Mouse (Mus musculus) midbrain, embryonic 11.5 days (tissue): Measurements from ENCODE around the gene Wnt7b. TPM values are rescaled to one million over a fixed set of nuclear protein-coding genes. Genes with fewer than 3 reads are reported as not detected.

Experiments used
- ATAC-seq: fragments of 200-750 bp; cut with Nextera tagmentation; 2 replicates; pipeline ENCODE4 v1.8.0; 2017; ENCODE audit warnings: moderate TSS enrichment, moderate library complexity; ENCODE audit not compliant: low FRiP score
- DNase-seq: peaks from one replicate; pipeline ENCODE4 v3.0.0; 2015; ENCODE audit warnings: low spot score; ENCODE audit errors: missing footprints
- H3K27ac ChIP-seq: fragments of 300-500 bp; sonication (generic); 2 replicates; pipeline ENCODE4 v1.5.1; 2014; ENCODE audit warnings: low read depth, low read length
- H3K27me3 ChIP-seq: fragments of 300-500 bp; sonication (generic); 2 replicates; pipeline ENCODE4 v1.6.1; 2014; ENCODE audit warnings: mild to moderate bottlenecking, low read length, moderate library complexity, mixed read lengths; ENCODE audit not compliant: control insufficient read depth, insufficient read depth
- H3K36me3 ChIP-seq: fragments of 300-500 bp; sonication (generic); 2 replicates; pipeline ENCODE4 v1.6.1; 2014; ENCODE audit warnings: mild to moderate bottlenecking, low read length, moderate library complexity, mixed read lengths; ENCODE audit not compliant: control insufficient read depth, insufficient read depth
- H3K4me1 ChIP-seq: fragments of 300-500 bp; sonication (generic); 2 replicates; pipeline ENCODE4 v1.6.1; 2014; ENCODE audit warnings: low read length; ENCODE audit not compliant: control insufficient read depth, insufficient read depth
- H3K4me2 ChIP-seq: fragments of 300-500 bp; sonication (generic); 2 replicates; pipeline ENCODE4 v1.6.1; 2014; ENCODE audit warnings: mild to moderate bottlenecking, moderate library complexity
- H3K4me3 ChIP-seq: fragments of 300-500 bp; sonication (generic); 2 replicates; pipeline ENCODE4 v1.5.1; 2014; ENCODE audit warnings: low read depth, low read length
- H3K9ac ChIP-seq: fragments of 300-500 bp; sonication (generic); 2 replicates; pipeline ENCODE4 v1.6.1; 2014; ENCODE audit warnings: low read length
- H3K9me3 ChIP-seq: fragments of 300-500 bp; sonication (generic); 2 replicates; pipeline ENCODE4 v1.6.1; 2016; ENCODE audit warnings: low read length; ENCODE audit not compliant: control insufficient read depth
- WGBS: fragments of 180-500 bp; shearing (Covaris S2); extraction: QIAGEN DNeasy Blood & Tissue Kit; methylation state at CpG from one replicate; pipeline ENCODE4 v1.1.7; 2014; 5-methylcytosine and 5-hydroxymethylcytosine counted together
- polyA plus RNA-seq: library from polyadenylated mRNA; unstranded; fragments of >200 nt; fragmentation: Nextera tagmentation; extraction: Ambion mirVana; gene quantifications from 2 replicates; pipeline ENCODE4 v1.2.1, GENCODE M21; 2014

Gene Wnt7b
- 38.5 and 44.3 TPM in 2 replicates for polyA plus RNA-seq

DNA sequence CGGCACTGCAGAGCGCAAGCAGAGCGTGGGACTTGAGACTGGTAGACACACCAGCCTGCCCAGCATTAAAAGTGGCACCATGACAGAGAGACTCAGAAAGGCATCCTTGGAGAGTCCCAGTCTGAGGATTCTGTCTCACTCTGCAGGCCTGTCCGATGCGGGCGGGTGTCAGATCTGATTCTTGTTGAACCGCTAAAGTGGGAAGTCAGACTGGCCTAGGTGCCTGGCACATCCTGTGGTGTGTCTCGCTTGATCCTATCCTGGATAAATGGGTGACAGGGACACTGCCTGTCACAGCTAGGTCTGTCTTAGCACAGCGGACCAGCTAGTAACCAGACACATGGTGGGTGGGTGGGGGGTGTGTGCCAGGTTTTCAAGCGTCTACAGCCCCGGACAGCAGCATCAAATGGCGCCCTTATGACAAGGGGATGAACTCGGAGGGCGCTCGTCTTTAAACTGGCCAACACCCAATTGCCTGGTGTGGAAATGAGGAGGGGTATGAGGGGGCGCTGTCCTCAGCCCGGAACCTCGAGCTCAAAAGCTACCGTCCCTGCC lies at the start of gene Wnt7b:
TSS of gene Wnt7b (minus strand) at position 118 of the 555 bp plus-strand sequence.
- Histone ChIP-seq H3K4me1 (peaks cover 32% of the 10 kb centered on the region), H3K36me3 (no peaks in the 10 kb centered on the region), H3K9ac (peak within 1 kb of the TSS; percentile 80), H3K4me3 (peak within 1 kb of the TSS; percentile 69), H3K4me2 (peak within 1 kb of the TSS; percentile 78), H3K27ac (no peak within 1 kb of the TSS), H3K9me3 (no peaks in the 10 kb centered on the region), H3K27me3 (peaks cover 67% of the 10 kb centered on the region)
- WGBS, result under 1% methylated on average over 19 of the region's 19 CpGs
- peak; percentile 96 for DNase-seq
- peak; percentile 11; the same call in 1 of the 2 replicates for ATAC-seq

GRCm38 (mm10) chr15:85631591-85631990 lies 49.3 kb upstream of the Wnt7b start:
- Histone ChIP-seq H3K27ac (no peak overlapping the region), H3K27me3 (peaks cover 13% of the 10 kb centered on the region), H3K9me3 (no peaks in the 10 kb centered on the region), H3K36me3 (no peaks in the 10 kb centered on the region), H3K4me2 (no peak overlapping the region), H3K4me1 (peaks cover 5% of the 10 kb centered on the region), H3K4me3 (no peak overlapping the region), H3K9ac (no peak overlapping the region; the same call in 1 of the 2 replicates)
- ATAC-seq (no peak), DNase-seq (peak; percentile 69)
- 50% methylated on average over 2 of the region's 2 CpGs for WGBS

DNA sequence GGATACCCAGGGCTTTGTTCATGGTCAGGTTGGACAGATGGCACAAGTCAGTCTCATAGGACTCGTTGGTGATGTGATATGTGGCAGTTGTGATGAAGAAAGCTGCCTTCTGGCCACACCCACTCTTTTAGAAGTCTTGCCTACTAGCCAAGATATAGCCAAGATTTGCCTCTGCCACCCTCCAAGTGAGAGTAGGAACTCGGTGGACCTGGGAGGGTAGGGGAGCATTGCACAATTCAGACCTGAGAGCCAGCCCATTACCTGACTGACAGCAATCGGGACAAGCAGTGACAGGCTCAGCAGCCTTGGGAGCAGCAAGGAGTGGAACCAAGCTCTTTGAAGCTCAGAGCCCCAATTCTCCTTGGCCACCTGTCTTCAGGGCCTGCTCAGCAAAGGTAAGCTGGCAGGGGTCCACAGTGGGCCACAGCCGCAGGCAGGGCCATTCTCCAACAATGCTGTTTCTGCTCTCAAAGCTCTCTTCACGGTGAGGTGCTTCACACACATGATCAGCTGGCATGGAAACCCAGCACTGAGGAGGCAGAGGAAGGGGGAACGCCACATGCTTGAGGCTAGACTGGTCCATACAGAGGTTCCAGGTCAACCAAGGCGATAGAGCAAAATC lies 47.8 kb upstream of the Wnt7b start:
- DNase-seq, result peak; percentile 37
- Histone ChIP-seq H3K4me3 (no peak overlapping the region), H3K36me3 (no peaks in the 10 kb centered on the region), H3K27ac (no peak overlapping the region), H3K27me3 (peaks cover 28% of the 10 kb centered on the region), H3K4me1 (peaks cover 6% of the 10 kb centered on the region), H3K9ac (no peak overlapping the region), H3K4me2 (no peak overlapping the region), H3K9me3 (no peaks in the 10 kb centered on the region)
- WGBS, result 79% methylated on average over 7 of the region's 7 CpGs
- no peak for ATAC-seq

DNA sequence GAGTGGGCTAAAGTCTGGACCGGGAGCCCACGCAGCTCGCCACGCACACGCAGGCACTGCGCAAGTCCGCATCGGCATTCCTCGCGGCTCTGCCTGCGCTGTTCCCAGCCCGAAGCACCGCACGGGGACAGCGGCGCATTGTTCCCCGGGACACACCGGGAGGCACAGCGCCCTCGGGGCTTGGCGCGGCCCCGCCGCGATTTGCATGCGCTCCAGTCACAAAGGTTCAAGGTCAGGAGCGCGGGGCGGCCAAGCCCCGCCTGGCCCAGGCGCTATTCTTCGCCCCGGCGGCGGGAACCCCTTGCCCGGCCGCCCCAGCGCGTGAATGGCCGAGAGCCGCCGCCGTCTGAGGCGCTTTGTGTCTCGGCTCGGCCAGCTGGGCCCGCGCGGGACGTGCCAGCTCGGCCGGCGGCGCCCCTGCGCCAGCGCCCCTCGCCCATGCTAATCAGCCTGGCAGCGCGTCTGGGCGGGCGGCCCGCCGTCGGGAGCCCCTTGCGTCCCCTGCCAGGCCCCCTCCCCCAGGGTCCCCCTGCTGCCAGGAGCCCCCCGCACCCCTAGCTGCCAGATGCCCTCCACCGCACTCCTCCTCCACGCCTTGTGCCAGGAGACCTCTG lies 43.5 kb upstream of the Wnt7b start:
- Histone ChIP-seq H3K4me2 (peak overlapping the region; percentile 53), H3K27ac (peak overlapping the region; percentile 68), H3K9ac (peak overlapping the region; percentile 69), H3K36me3 (no peaks in the 10 kb centered on the region), H3K9me3 (0 out of 2 replicates have a peak, but pooled peaks cover 2% of the 10 kb centered on the region), H3K27me3 (peaks cover 52% of the 10 kb centered on the region), H3K4me3 (peak overlapping the region; percentile 34), H3K4me1 (peaks cover 2% of the 10 kb centered on the region; the same call in 1 of the 2 replicates)
- ATAC-seq, result peak; percentile 86
- peak; percentile 94 for DNase-seq
- 2% methylated on average over 67 of the region's 68 CpGs for WGBS

- peaks cover 2% of the 10 kb centered on the region; the same call in 1 of the 2 replicates for H3K4me1 ChIP-seq
- H3K27me3 ChIP-seq, result peaks cover 45% of the 10 kb centered on the region
- H3K9me3 ChIP-seq, result peaks cover 2% of the 10 kb centered on the region; the same call in 1 of the 2 replicates
- H3K4me3 ChIP-seq, result no peak overlapping the region
- ATAC-seq (no peak), DNase-seq (no peak)
- no peak overlapping the region for H3K27ac ChIP-seq
- no peak overlapping the region for H3K4me2 ChIP-seq
- no peaks in the 10 kb centered on the region for H3K36me3 ChIP-seq
- WGBS, result 82% methylated on average over 13 of the region's 13 CpGs
- H3K9ac ChIP-seq, result no peak overlapping the region
These were observed 39.9 kb upstream of the Wnt7b start for GRCm38 (mm10) chr15:85622213-85622612.

DNA sequence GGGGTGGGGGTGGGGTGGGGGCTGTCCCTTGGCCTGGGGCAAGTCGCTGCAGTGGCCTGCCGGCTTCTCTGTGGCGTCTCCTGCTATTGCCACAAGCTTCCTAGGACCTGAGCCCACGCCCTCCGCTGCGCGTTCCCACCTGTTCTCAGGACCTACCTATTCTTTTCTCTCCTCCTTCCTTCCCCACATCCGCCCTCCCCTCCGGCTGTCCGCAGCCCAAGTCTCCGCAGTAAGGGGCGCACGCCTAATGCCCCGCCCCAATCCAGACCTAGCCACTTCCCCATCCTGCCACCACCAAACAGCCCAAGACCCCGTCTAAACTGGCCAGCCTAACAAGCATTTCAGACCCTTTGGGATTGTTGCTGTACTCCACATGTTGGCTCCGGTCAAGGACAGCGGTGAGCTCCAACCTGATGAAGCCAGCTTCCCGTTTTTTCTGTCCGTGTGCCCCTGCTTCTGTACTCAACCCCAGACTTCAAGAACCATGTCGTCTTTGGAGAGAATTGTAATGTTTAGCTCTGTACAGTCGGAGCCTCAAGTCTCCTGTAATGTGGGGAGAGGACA lies 33.3 kb upstream of the Wnt7b start:
- no peak overlapping the region for H3K4me3 ChIP-seq

DNA sequence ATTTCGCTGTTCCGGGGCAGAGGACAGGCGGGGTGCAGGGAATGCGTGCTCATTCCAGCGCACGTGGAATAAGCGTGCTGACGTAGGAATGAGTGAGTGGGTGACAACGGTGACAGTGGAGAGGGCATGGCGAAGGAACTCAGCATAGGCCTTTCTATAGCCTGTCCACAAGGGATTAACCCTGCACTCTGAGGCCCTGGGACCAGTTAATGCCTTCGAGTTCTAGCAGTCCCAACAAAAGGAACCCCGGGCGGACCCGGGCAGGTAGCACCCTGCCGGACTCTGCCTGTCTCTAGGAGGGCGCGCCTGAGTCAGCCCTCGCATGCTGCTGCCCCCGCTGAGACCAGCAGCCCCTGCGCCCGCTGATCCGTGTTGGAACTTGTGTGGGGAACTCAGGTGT lies 32.8 kb upstream of the Wnt7b start:
- Histone ChIP-seq H3K4me3 (no peak overlapping the region), H3K9ac (no peak overlapping the region), H3K4me2 (no peak overlapping the region), H3K36me3 (no peaks in the 10 kb centered on the region), H3K4me1 (no peaks in the 10 kb centered on the region), H3K27me3 (peaks cover 24% of the 10 kb centered on the region), H3K27ac (no peak overlapping the region), H3K9me3 (no peaks in the 10 kb centered on the region; the same call in 1 of the 2 replicates)
- ATAC-seq, result no peak
- peak; percentile 67 for DNase-seq
- 37% methylated on average over 22 of the region's 22 CpGs for WGBS

More for the DNA sequence above, 33.3 kb upstream of the Wnt7b start:
- DNase-seq (peak; percentile 82), ATAC-seq (no peak)
- no peaks in the 10 kb centered on the region; the same call in 1 of the 2 replicates for H3K9me3 ChIP-seq
- H3K27me3 ChIP-seq, result peaks cover 24% of the 10 kb centered on the region
- no peaks in the 10 kb centered on the region for H3K36me3 ChIP-seq
- 27% methylated on average over 20 of the region's 21 CpGs for WGBS
- H3K27ac ChIP-seq, result no peak overlapping the region
- no peaks in the 10 kb centered on the region for H3K4me1 ChIP-seq
- no peak overlapping the region for H3K9ac ChIP-seq
- H3K4me2 ChIP-seq, result no peak overlapping the region

GRCm38 (mm10) chr15:85613358-85614266 lies 31.3 kb upstream of the Wnt7b start:
- peak; percentile 43; the same call in 1 of the 2 replicates for ATAC-seq
- WGBS, result 84% methylated on average over 17 of the region's 17 CpGs
- Histone ChIP-seq H3K9me3 (no peaks in the 10 kb centered on the region; the same call in 1 of the 2 replicates), H3K27me3 (peaks cover 24% of the 10 kb centered on the region), H3K27ac (no peak overlapping the region), H3K9ac (no peak overlapping the region), H3K4me3 (no peak overlapping the region), H3K36me3 (no peaks in the 10 kb centered on the region), H3K4me2 (no peak overlapping the region), H3K4me1 (no peaks in the 10 kb centered on the region)
- DNase-seq, result peak; percentile 83
